Mouse (Mus musculus): ENCODE data around the gene Mcm5.

The Mcm5 gene

GRCm38 (mm10) chr8:75172009-75172685 is 62.8 kb downstream of the Mcm5 start:
- no peak for DNase-seq

Measured in liver (tissue).